Comparison of ENCODE assay signal across 13 mouse cellular contexts in genomic region chr8:48215071-48215501, GRCm38 (mm10).
DNase-seq lines count a peak whose midpoint lies in the region; ATAC-seq lines count a peak whose summit lies in the region.
"Had no signal": no experiment of that assay in that cellular context is flagged by ENCODE, and none has a peak within 500 bp of the region (broad histone marks: within the 10 kb centered on the region; RNA-seq: fewer than 3 reads in every experiment).

No protein-coding gene starts in this region.

- H3K27ac ChIP-seq in forebrain, embryonic 15.5 days (replicated peaks), result no peak overlapping the region; the same call in 1 of the 2 replicates
- no peak overlapping the region for H3K27ac ChIP-seq in forebrain, embryonic 12.5 days
- H3K27ac ChIP-seq: kidney, embryonic 15.5 days; stomach, postnatal 0 days had no signal

- H3K9ac ChIP-seq in forebrain, embryonic 15.5 days (replicated peaks), result no peak overlapping the region
- H3K9ac ChIP-seq in forebrain, embryonic 12.5 days, result no peak overlapping the region
- H3K9ac ChIP-seq: kidney, embryonic 15.5 days had no signal

- ATAC-seq in forebrain, embryonic 15.5 days (replicated peaks), result peak; percentile 77
- ATAC-seq in forebrain, embryonic 12.5 days (ENCODE audit: low FRiP score), result no peak

- H3K4me3 ChIP-seq in forebrain, embryonic 15.5 days, result no peak overlapping the region
- H3K4me3 ChIP-seq in forebrain, embryonic 12.5 days (replicated peaks), result no peak overlapping the region
- H3K4me3 ChIP-seq: kidney, embryonic 15.5 days; myocyte had no signal

- DNase-seq in ZHBTc4 (ENCODE audit: low read depth, low spot score), result peak; percentile 34
- DNase-seq in frontal cortex, postnatal 14 days (ENCODE audit: low spot score in 2 of 2), result peak; percentile 37 to 45
- DNase-seq in left cerebral cortex, postnatal 14 days (ENCODE audit: low spot score in 2 of 2), result peak; percentile 67 to 77
- no peak for DNase-seq in kidney, adult 9 months
- DNase-seq in T-cell, adult 2 months (ENCODE audit: low spot score), result no peak
- DNase-seq in thymus, postnatal 25 days, result no peak
- DNase-seq: embryo, embryonic 11 days; lung, postnatal 36 days had no signal

- no peaks in the 10 kb centered on the region for H3K9me3 ChIP-seq in forebrain, embryonic 15.5 days
- H3K9me3 ChIP-seq in forebrain, embryonic 12.5 days, result no peaks in the 10 kb centered on the region
- H3K9me3 ChIP-seq: kidney, embryonic 15.5 days had no signal

- H3K4me1 ChIP-seq in forebrain, embryonic 15.5 days, result peaks cover 14% of the 10 kb centered on the region
- H3K4me1 ChIP-seq in forebrain, embryonic 12.5 days, result peaks cover 16% of the 10 kb centered on the region

- no peak overlapping the region for H3K4me2 ChIP-seq in forebrain, embryonic 15.5 days (replicated peaks)
- H3K4me2 ChIP-seq in forebrain, embryonic 12.5 days, result no peak overlapping the region
- H3K4me2 ChIP-seq: kidney, embryonic 15.5 days had no signal

- WGBS in forebrain, embryonic 15.5 days, result 21% methylated on average over 9 of the region's 9 CpGs
- 25% methylated on average over 9 of the region's 9 CpGs for WGBS in forebrain, embryonic 12.5 days

- no peaks in the 10 kb centered on the region for H3K27me3 ChIP-seq in forebrain, embryonic 15.5 days
- H3K27me3 ChIP-seq in forebrain, embryonic 12.5 days, result peaks cover 67% of the 10 kb centered on the region

- intact Hi-C loops in left cerebral cortex, postnatal 14 days (cut with DNase I), result no loop called here

- no peaks in the 10 kb centered on the region for H3K36me3 ChIP-seq in forebrain, embryonic 15.5 days
- H3K36me3 ChIP-seq in forebrain, embryonic 12.5 days (replicated peaks), result no peaks in the 10 kb centered on the region
- H3K36me3 ChIP-seq: kidney, embryonic 15.5 days had no signal

Comparison
In these comparisons a context has a peak if more than half of its experiments do, and no peak if none do; other contexts are left out.
1. DNase-seq: peak in ZHBTc4 (single experiment), frontal cortex, postnatal 14 days (2 of 2) and left cerebral cortex, postnatal 14 days (2 of 2); none in kidney, adult 9 months (single experiment), T-cell, adult 2 months (single experiment) and thymus, postnatal 25 days (single experiment).